Mouse (Mus musculus): ENCODE measurements around the gene Fbxo21. TPM values are rescaled to one million over a fixed set of nuclear protein-coding genes. Genes with fewer than 3 reads are reported as not detected.

Gene Fbxo21
- total RNA-seq, 2 experiments from 2014 or later: 127 to 128 TPM

DNA sequence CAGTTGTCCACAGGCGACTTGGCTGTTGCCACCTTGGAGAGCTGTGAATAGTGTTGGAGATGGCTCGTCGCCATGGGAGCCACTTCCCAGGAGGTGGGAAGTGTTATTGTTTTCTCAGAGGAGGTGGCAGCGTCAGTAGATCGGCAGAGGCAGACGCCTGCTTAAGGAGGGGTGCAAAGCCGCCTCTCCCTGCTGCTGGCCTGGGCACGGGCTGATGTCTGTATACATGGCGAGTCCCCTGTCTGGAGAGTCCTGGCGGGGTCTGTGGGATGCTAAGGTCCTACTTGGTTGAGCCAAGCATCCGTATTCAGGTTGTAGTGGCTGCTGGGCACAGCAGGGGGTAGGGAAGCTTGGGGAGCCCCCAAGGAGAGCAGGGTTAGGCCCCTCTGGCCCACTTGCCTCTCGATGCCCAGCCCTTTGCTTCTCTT lies 62.7 kb downstream of the Fbxo21 start:
- DNase-seq (ENCODE audit: low spot score in 2 of 2): no peak

DNA sequence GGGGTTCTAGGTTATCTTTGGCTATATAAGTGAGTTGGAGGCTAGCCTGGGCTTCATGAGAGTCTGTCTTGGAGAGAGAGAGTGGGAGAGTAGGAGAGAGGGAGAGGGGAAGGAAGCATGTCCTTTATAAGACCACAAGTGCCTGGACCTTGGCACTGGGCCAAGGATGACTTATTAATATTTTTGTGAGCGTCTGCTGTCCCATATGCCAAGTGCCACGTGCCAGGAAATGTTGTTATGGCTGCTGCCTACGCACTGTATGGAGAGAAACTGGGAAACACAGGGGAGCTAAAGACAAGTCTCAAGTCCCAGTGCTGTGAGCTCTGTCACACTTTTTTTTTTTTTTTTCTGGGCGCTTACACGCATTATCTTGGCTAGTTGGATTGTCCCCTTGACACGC lies 66.1 kb downstream of the Fbxo21 start:
- no peak for DNase-seq (ENCODE audit: low spot score in 2 of 2)

DNA sequence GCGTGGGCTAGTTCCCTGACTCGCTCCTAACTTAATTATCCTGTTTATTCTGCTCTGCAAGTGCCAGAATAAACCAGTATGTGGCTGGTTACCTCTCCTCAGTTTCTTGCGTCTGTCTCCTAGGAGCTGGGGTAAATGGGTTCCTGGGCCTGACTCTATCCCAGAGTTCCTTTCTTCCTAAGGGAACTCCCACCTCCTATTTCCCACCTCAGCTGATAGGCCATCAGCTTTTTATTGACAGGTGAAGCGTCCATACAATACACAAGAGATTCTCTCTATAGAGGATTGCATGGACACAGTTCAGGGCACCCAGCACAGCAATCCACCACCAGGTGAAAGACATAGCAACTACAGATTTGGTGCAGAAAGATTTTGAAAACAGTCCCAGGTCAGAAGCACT lies 67.2 kb downstream of the Fbxo21 start:
- no peak for DNase-seq (ENCODE audit: low spot score in 2 of 2)

DNA sequence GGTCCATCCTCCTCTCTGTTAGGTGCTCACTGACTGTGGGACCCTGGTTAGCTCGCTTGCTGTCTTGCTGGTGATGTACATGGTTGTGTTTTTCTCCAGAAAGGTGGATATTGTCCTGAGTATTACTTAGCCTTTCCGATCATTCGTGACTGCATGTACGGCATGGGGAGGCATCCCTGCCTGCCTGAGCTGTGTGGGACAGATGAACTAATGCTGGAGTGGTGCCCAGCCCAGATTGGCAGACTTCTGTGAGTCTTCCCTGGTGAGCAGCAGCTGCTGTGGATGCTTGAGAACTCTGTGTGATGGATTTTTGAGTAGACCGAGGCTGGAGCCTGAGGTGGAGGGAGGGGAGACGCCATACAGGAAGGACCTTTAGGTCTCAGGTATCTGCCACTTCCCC lies 68.4 kb downstream of the Fbxo21 start:
- DNase-seq (ENCODE audit: low spot score in 2 of 2): peak; percentile 61

DNA sequence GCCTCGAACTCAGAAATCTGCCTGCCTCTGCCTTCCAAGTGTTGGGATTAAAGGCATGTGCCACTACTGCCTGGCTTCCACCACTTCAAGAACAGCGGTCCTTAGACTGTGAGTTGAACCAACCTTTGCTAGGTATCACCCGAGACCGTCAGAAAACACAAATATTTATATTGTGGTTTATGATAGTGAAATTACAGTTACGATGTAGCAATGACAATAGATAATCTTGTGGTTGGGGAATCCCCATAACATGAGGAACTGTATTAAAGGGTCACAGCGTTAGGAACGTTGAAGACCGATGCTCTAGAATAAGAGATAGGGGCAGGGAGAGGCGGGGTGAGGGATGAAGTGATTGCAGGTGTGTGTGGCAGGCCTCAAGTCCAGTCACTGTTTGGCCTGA lies 68.9 kb downstream of the Fbxo21 start:
- DNase-seq (ENCODE audit: low spot score in 2 of 2): no peak

DNA sequence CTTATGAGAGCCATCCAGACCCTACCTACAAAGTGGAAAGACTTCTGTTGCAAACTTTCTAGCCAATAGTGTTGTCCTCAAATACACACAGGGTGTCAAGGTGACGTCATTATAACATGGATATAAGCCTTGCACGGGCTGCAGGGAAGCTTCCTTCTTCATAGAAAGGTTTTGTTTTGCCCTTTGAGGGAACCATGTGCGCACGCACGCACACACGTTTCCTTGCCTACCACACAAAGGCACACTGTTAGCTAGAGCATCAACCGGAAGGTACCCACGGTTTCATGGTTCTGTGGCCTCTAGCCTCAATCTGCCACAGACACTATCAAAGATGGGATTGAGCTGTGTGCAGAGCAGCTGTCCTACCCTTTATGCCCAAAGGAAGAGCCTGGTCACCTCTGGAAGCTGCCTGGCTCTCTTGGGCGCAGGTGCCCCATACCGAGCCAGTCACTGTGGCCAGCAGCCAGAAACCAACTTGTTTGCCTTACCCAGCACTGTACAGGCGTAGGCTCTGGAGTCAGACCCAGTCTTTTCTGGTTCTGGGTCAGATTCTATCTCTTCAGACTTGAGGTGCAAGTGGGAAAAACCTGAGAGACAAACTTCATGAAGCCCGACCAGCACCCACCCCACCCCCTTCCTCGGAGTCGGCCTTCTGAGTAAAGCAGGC lies 70.7 kb downstream of the Fbxo21 start:
- DNase-seq (ENCODE audit: low spot score in 2 of 2): no peak

DNA sequence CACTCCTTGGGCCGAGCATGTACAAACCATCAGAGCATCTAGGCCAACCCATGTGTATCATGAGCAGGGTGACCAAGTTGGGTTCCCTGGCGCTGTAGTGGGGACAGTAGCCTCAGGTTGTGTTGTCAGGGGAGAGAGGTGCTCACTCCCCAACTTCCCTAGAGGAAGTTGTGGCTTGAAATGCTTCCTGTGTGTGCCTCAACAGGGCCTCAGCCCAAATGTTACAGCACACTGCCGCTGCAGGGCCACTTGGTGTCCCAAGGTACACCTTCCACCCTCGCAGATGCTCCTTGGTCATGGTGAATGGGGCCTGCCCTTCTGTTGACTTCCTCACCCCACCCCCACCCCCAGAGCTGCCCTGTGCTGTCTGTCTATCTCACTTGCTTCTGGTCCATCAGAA lies 71.9 kb downstream of the Fbxo21 start:
- no peak for DNase-seq (ENCODE audit: low spot score in 2 of 2)

DNA sequence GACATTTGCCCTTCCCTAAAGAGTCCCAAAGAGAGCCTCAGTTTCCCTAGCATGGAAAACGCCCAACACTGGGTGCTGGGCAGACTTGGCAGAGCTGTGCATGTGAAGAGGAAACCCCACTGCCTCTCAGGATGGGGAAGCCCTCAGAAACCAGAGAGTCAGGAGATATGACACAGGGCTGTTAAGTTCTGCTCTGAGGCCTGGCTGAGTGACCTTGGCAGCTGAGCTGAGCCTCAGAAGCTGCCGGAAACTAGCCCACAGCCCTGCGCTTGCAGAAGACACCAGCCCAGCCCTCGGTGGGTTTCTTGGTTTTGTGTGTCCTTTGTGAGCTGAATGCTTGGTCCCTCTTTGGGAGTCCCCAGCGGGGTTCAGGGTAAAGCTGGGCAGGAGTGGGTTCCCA lies 72.4 kb downstream of the Fbxo21 start:
- DNase-seq (ENCODE audit: low spot score in 2 of 2): no peak

DNA sequence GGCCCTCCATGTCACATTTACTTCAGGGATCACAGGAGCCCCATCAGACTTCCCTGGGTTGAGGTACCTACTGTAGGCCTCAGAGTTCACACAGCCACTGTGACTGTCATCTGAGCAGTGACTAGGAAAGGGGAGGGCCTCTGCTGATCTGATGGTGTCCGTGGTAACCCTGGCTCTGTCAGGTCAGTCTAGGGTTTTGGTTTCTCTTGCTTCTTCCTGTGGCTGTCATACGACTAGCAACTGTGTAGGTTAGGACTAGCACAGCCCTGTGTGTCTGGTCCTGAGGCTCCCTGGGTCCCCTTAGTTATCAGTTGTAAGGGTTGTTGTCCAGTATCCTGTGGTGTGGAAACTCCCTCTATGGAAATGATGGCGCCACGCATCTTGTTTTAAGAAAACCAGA lies 74.2 kb downstream of the Fbxo21 start:
- no peak for DNase-seq (ENCODE audit: low spot score in 2 of 2)

DNA sequence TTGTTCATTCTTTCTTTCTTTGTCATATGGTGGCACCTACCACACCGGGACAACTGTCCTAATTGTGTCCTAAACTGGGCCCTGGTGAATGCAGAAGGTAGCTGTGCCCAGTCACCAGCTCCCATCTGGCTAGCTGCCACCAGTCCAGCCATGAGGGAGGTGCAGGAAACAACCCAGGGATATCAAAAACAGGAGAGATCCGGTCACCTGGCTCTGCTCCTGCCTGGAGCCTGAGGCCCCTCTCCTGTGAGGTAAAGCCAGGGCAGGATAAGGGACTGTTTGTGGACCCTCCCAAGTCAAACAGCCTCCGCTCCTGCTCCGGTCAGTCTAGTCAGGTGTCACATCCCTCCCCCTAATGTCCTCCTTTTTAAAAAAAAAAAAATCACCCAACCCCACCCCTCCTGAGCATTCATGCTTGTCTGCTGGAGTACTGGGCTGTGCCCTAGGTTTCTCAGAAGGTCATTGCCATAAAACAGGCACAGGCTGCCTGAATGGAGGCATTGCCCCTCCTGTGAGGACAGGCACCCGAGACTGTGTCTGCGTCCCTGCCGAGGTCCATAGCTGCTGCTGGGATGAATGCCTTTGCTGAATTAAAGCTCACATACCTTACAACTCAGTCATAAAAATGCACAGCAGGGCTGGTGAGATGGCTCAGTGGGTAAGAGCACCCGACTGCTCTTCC lies 75.6 kb downstream of the Fbxo21 start:
- DNase-seq (ENCODE audit: low spot score in 2 of 2): no peak

DNA sequence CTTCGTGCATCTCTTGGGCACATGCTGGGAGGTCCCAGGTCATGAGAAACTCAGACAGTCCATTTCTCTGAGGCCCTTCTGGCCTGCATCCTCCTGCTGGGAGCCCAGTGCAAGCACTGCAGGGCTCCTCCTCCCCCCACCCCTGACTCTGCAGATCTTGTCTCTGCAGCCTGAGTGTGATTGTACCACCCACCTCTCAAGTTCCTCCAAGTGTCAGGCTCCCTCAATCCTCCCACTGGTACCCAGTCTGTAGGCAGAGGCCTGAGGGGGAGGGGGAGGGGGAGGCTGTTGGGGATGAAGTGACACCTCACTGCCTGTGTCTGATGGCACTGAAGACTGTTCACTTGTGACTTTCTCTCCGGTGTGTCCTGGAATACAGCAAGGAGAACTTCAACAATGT lies 76.7 kb downstream of the Fbxo21 start:
- DNase-seq (ENCODE audit: low spot score in 2 of 2): peak in 1 of 2 experiments; percentile 48

DNA sequence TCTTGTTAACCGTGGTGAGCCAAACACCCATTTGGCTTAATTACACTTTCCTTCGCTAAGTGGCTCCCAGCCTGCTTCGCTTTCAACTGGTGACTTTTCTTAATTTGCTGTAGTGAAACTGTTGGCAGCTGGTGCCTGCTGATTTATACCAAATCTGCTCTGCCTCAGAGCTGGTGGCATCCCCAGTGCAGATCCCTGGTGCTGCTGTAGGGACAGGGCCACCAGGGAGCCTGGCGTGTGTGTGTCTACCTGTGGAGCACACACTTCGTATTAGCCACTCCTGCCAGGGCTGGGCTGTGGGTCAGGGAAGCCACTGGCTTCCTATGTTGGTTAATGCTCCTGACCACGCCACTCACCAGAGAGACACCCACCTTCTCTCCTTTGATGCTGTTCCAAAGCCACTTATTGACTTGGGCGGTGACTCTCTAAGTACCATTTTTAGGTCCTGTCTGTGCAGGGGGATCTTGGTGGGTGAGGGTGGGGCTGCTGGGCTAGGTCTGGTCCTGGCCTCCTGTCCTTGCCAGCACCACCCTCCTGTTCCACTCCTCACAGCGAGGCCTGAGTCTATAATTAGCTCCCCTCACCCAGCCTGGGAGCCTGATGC lies 81.1 kb downstream of the Fbxo21 start:
- no peak for DNase-seq (ENCODE audit: low spot score in 2 of 2)

DNA sequence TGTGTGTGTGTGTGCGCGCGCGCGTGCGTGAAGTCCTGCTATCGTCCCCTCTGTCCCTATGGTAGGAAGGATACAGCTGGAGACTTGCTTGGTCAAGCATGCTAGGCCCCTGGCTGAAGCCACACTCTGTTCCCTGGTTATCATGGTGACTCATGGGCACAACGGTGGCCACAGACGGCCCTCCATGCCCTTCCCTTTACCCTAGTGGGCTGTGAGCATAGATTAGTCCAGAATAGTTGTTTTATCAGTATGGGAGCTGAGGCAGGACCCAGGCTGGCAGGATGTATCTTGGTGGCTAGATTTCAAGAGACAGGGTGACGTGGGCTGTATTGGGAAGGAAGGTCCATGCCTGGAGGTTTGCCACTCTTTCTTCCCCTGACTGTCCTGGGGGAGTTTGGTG lies 82.3 kb downstream of the Fbxo21 start:
- no peak for DNase-seq (ENCODE audit: low spot score in 2 of 2)

DNA sequence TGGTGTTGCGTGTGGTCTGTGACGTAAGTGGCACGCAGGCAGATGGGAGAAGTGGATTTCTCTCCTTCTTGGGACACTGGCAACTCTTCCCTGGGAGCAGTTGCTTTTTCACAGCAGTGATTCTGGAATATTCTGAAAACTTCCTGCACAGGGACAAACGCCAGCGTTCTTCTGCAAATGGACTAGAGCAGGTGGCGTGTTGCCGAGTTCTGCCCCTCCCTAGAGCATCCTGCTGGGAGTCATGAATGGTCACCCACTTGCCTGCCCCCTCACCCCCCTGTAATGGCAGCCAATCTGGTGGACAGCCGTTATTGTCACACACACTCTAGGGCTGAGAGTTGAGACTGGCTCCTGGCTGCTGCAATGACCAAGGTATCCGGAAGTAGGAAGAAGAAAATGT lies 83.1 kb downstream of the Fbxo21 start:
- DNase-seq (ENCODE audit: low spot score in 2 of 2): no peak

Other genes starting within 250 kb of the Fbxo21 start
- 10 to 100 TPM; 32.2 to 35.5 TPM for gene Nos1, start 195.7 kb upstream of the Fbxo21 start, total RNA-seq (2021)
- gene Tesc, start 51.0 kb downstream of the Fbxo21 start, total RNA-seq (2021): 10 to 100 TPM; 88.5 to 90.3 TPM
- gene Fbxw8, start 178.7 kb downstream of the Fbxo21 start, total RNA-seq (2021): 10 to 100 TPM; 31.9 to 32.0 TPM
- gene Hrk, start 187.9 kb downstream of the Fbxo21 start, total RNA-seq (2021): 10 to 100 TPM; 27.4 to 27.9 TPM

Data from left cerebral cortex, adult 18-20 months (tissue).